Mouse (Mus musculus) T-cell, adult 66 days (primary cell): ENCODE measurements around the gene Esrrb. TPM values are rescaled to one million over a fixed set of nuclear protein-coding genes. Genes with fewer than 3 reads are reported as not detected.

Source experiments
- total RNA-seq, 2 experiments: library from RNA; stranded (reverse); gene quantifications; 3 replicates in 1 of 2; 4 replicates in 1 of 2; pipeline ENCODE4 v1.2.4; 2023

Esrrb gene
- not detected for total RNA-seq

GRCm38 (mm10) chr12:86360696-86361631 lies at the start of gene Esrrb:
Gene Esrrb, plus strand, starts transcription at chr12:86361117.

Other genes with a start within 250 kb of the Esrrb start
- 10 to 100 TPM; 57.1 to 58.6 TPM for gene Gpatch2l, start 119.3 kb upstream of the Esrrb start, total RNA-seq